Mouse (Mus musculus) mature B cell (primary cell): ENCODE data around the gene Pdzd4.

Experiments
- in situ Hi-C: fragments of 300-500 bp; cut with MboI; formaldehyde crosslinking; loops from 2 replicates; pipeline ENCODE4 v1.14.3; 2019

Gene Pdzd4

DNA sequence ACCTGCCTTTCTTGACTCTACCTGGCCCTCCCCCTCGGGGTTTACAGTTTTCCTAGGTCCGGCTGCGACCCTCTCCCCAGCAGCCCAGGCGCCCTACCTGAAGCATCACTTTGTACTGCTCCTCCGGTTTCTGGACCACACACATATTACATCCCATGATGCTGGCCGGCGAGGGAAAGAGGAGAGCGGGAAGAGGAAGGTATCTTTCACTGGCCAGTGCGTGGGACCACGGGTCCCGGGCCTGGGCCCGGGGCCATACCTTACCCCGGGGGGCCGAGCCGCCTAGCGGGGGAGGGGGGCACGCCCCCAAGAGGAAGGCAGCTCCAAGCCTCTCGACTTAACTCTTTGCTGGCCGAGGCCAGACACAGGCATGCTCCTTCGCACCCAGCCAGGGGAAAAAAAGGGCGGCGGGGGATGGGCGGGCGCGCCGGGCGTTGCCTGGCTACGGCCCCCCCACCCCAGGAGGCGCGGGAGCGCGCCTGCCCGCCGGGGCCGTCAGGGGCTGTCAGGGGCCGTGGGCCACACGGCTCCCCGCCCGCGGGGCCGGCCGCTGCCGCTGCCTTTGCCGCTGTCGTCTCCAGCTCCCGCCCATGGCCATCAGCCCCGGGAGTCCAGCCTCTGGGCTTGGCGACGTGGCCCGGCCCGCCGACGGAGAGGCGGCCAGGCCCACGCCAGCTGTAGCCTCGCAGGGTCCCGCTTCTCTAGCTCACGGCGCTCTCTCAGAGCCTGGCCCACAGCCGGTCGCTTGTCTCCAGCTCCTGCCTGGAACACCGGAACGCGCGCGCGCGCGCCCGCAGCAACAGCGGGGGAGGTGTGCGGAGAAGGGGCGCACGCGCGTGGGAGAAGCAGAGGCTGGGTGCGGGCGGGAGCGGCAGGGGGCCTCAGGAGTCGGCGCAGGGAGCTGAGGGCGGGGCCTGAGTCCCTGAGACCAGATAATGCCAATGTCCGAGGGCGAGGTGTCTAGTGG is at the start of gene Pdzd4:
TSS of gene Pdzd4 (minus strand) at position 785 of the 967 bp plus-strand sequence.
- in situ Hi-C loops, result no loop called here

DNA sequence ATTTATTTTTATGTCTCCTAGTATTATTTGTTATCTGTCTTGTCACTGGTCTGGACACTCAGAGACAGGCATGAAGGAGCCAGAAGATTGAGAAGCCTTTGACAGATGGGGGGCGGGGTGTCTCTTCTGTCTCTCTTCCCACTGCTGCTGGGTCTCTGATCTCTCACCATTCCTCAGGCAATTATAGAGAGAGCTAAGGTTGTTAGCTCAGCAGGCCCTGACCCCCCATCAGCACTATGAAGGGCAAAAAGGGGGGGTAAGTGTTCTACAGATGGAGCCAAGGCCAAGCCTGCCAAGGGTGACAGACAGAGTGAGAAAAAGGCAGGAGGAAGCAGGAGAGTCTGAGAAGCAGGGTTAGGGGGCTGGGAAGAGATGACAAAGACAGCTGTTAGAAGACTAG is 47.2 kb upstream of the Pdzd4 start:
- in situ Hi-C loops, result no loop called here

GRCm38 (mm10) chrX:73871474-73871873 is 46.7 kb upstream of the Pdzd4 start:
- in situ Hi-C loops, result no loop called here

DNA sequence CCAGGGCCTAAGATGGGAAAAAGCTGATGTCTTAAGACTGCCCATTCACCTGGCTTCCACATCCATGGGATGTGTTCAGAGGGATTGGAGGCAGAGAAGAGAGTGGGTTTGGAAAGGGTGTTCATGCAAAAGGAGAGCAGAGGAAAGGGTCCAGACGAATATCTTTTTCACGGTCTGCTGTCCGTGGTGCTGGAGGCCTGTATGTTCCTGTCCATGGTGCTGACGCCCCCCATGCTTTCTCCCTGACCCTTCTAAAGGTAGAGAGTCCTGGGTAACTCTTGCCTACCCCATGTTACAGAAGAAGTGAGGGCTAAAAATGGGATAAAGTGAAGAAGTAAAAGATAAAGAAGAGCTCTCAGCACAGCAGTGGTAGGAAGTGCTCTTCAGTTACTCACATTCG is 44.6 kb upstream of the Pdzd4 start:
- in situ Hi-C loops, result no loop called here

DNA sequence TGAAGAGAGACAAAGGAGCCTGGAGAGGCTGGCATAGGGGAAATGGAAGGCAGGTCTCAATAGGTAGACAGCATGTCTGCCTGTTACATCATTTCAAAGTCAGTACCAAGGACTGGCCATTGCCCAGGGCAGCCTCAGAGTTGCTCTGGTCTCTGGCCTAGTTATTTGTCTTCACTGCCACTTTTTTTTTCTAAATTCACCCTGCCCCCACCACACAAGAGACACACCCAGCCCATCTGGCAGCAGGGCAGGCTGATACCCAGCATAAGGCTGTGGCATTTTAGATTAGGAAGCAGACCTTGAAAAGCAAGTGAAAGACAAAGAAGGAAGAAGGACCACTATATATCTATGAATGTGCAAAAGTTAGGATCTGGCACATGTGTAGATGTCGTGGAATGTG is 43.1 kb upstream of the Pdzd4 start:
- in situ Hi-C loops, result no loop called here

DNA sequence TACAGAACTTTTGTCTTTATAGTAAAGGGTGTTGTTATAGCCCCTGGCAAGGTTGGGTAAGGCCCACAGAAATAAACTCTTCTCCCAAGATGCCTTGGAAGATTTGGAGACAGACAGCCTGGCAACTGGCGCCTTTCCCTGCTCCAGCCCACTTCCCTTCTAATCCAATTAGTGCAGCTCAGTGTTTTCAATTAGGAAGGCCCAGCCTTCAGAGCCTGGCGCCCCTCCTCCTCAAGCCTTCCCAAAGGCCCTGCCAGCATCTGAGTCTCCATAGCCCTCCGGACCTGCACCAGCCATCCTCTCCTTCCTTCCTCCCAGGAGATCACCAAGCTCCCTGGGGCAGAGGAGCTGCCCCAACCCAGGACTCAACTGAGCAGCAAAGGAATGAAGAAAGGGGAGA is 42.5 kb upstream of the Pdzd4 start:
- in situ Hi-C loops, result no loop called here

DNA sequence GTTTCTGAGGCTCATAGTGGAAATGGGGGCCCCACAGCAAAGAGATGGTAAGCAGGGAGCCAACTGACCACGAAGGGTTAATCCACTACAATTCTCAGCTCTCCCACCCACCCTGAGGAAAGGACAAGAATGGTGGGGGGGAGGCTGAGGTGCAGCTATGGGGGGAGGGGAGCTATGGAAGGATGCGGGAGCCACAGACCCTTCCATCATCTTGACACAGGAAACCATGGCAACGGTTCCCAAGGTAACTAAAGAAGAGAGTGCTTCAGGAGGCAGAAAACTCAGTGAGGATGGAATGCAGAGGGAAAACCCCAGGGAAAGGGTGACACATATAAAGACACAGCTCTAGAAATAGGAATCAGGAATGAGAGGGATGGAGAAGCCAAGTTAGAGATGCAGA is 39.9 kb upstream of the Pdzd4 start:
- in situ Hi-C loops, result no loop called here

GRCm38 (mm10) chrX:73855087-73855408 is 30.3 kb upstream of the Pdzd4 start:
- in situ Hi-C loops, result no loop called here

- in situ Hi-C loops, result no loop called here
Measured at GRCm38 (mm10) chrX:73854326-73855086, 29.7 kb upstream of the Pdzd4 start.

DNA sequence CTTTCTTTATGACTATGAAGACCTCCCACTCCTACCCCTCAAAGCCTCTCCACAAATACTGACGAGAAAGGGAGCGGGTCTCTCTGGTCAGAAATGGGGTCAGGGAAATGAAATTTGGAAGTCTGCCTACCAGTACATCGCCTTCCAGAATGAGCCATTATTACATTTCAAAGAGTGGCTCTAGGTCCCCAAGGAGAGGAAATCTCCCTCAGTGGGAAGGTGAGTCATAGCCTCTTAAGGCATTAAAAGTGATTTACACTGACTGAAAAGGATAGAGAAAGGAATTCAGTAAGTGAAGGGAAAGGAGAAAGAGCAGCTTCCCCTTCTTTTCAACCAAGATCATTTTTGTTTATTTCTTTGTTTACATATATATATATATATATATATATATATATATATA is 11.9 kb upstream of the Pdzd4 start:
- in situ Hi-C loops, result no loop called here

GRCm38 (mm10) chrX:73835731-73836130 is 11.0 kb upstream of the Pdzd4 start:
- in situ Hi-C loops, result no loop called here

GRCm38 (mm10) chrX:73823747-73824146 is 1.0 kb downstream of the Pdzd4 start:
- in situ Hi-C loops, result no loop called here

DNA sequence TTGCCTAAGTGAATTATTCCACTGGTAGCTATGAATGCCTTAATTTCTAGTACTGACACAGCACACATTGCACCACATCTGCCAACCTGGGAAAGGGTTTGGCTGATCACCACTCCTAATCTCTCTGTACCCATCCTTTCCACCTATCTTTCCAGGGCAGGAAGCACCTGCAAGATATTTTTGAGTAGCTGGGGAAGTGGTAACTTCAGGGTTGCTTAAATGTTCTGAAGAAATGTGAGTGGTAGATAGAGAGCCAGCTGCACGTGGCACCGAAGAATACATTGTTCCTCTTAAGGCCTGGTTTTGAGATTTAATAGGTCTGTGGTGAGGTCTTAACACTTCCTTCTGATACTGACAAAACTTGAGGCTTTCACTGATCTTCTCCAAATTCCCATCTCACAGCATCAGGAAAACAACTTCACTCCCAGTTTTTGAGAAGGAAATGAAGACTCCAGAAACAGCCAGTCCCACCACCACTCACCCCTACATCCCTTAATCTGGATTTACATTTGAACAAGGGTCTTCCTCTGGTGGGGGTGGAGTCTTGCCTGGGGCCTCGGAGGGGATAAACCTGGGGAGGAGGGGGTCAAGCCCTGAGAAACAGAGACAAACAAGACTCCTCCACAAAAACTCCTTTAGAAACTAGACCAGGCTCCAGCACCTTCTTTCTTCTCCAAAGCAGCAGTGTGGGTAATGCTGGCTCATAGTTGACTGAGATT is 8.0 kb downstream of the Pdzd4 start:
- in situ Hi-C loops, result no loop called here

DNA sequence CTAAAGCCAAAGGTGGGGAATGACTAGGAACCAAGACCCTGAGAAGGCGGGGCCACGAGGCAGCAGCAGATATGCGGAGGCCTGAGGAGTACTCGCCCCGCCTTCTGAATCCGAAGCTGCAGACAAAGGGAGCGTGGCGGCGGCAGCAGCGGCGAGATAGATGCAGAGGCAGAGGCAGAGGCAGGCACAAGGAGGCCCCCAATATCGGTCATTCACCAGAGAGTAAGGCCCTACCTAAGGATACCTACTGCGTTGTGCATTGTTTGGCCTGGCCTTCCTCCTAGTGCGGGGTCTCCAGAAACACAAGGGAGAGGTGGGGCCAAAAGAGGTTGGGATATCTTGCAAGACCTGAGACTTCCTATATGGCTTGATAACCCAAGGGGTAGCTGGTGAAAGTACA is 9.7 kb downstream of the Pdzd4 start:
- in situ Hi-C loops, result no loop called here

- in situ Hi-C loops, result no loop called here
Measured at GRCm38 (mm10) chrX:73805814-73806213, 19.0 kb downstream of the Pdzd4 start.

GRCm38 (mm10) chrX:73798502-73798901 is 26.3 kb downstream of the Pdzd4 start:
- in situ Hi-C loops, result loop anchor here (10.0 to 25.0 kb wide), 2 partner anchors 166 to 614 kb away; partner anchors contain the start of gene Hcfc1

DNA sequence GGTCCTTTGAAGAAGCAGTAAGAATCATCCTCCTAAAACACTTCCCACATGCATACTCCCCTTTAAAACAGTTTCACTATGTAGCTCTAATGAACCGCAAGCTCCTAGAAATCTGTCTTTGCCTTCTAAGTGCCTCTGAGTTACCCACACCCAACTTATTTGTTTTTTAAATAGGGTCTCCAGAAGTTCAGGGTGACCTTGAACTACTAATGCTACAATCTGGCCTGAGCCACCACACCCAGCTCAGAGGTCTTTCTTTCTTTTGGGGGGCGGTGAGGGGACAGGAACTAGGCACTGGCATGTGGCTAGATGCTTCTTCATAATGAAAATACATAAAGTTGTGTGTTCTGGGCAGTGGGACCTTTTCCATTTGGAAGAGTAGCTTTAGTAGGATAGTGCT is 27.3 kb downstream of the Pdzd4 start:
- in situ Hi-C loops, result loop anchor here (10.0 to 25.0 kb wide), 2 partner anchors 167 to 615 kb away; partner anchors contain the start of gene Hcfc1

DNA sequence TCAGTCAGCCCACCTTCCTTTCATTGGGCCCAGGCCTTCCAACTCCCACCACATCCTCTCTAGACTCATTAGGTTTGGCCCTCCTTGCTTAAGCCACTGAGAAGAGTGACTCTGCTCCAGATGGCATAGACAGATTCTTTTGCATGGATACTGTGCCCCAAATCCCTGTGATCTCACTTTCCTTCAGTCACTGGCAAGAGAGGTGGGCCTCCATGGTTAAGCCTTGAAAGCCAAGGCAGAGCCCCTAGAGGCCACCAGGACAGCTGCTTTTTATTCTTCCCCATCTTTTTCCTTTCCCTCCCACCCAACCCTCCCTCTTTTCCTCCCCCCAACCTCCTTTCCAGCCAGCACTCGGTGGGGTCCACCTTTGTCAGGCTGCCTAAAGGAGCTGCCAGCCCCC is 31.3 kb downstream of the Pdzd4 start:
- in situ Hi-C loops, result loop anchor here (10.0 to 25.0 kb wide), 2 partner anchors 171 to 619 kb away; partner anchors contain the start of gene Hcfc1

- in situ Hi-C loops, result loop anchor here (10.0 to 25.0 kb wide), 2 partner anchors 172 to 619 kb away; partner anchors contain the start of gene Hcfc1
Measured at GRCm38 (mm10) chrX:73793039-73793438, 31.7 kb downstream of the Pdzd4 start.

- in situ Hi-C loops, result loop anchor here (25.0 kb wide), 1 partner anchor 624 kb away; no protein-coding TSS in a partner anchor
Measured at GRCm38 (mm10) chrX:73788501-73788900, 36.3 kb downstream of the Pdzd4 start.

- in situ Hi-C loops, result loop anchor here (25.0 kb wide), 1 partner anchor 625 kb away; no protein-coding TSS in a partner anchor
Measured at GRCm38 (mm10) chrX:73787225-73787558, 37.6 kb downstream of the Pdzd4 start.
